Mouse (Mus musculus) heart, embryonic 16.5 days (tissue): ENCODE results near the gene Sipa1l1. TPM values are rescaled to one million over a fixed set of nuclear protein-coding genes. Genes with fewer than 3 reads are reported as not detected.

Experiments used
- ATAC-seq: fragments of 200-750 bp; cut with Nextera tagmentation; replicated peaks from 2 replicates; pipeline ENCODE4 v1.8.0; 2017; ENCODE audit warnings: moderate number of reproducible peaks; ENCODE audit not compliant: insufficient read depth, low FRiP score; ENCODE audit errors: extremely low read depth
- H3K27ac ChIP-seq: fragments of 300-500 bp; sonication (generic); 2 replicates; pipeline ENCODE4 v1.5.1; 2014; ENCODE audit warnings: mild to moderate bottlenecking, low read length, control low read depth, moderate library complexity
- H3K27me3 ChIP-seq: fragments of 300-500 bp; sonication (generic); 2 replicates; pipeline ENCODE4 v1.6.1; 2014; ENCODE audit warnings: low read length, mixed read lengths; ENCODE audit not compliant: control insufficient read depth, insufficient read depth
- H3K36me3 ChIP-seq: fragments of 300-500 bp; sonication (generic); 2 replicates; pipeline ENCODE4 v1.6.1; 2014; ENCODE audit not compliant: control insufficient read depth, insufficient read depth
- H3K4me1 ChIP-seq: fragments of 300-500 bp; sonication (generic); 2 replicates; pipeline ENCODE4 v1.6.1; 2014; ENCODE audit warnings: low read length, mixed read lengths; ENCODE audit not compliant: control insufficient read depth, insufficient read depth
- H3K4me2 ChIP-seq: fragments of 300-500 bp; sonication (generic); 2 replicates; pipeline ENCODE4 v1.6.1; 2014; ENCODE audit warnings: low read depth, mild to moderate bottlenecking, control low read depth, low read length
- H3K4me3 ChIP-seq: fragments of 300-500 bp; sonication (generic); 2 replicates; pipeline ENCODE4 v1.5.1; 2014; ENCODE audit warnings: mild to moderate bottlenecking, control low read depth, low read length
- H3K9ac ChIP-seq: fragments of 300-500 bp; sonication (generic); 2 replicates; pipeline ENCODE4 v1.6.1; 2014; ENCODE audit warnings: low read length, control low read depth
- H3K9me3 ChIP-seq: fragments of 300-500 bp; sonication (generic); replicated peaks from 2 replicates; pipeline ENCODE4 v1.6.1; 2016; ENCODE audit warnings: low read length; ENCODE audit not compliant: control insufficient read depth
- WGBS: fragments of 180-500 bp; shearing (Covaris S2); extraction: QIAGEN DNeasy Blood & Tissue Kit; methylation state at CpG from one replicate; pipeline ENCODE4 v1.1.7; 2014; 5-methylcytosine and 5-hydroxymethylcytosine counted together
- polyA plus RNA-seq: library from polyadenylated mRNA; unstranded; fragments of >200 nt; fragmentation: Nextera tagmentation; extraction: Ambion mirVana; gene quantifications from 2 replicates; pipeline ENCODE4 v1.2.1, GENCODE M21; 2015

Gene Sipa1l1
- polyA plus RNA-seq, 1 experiment from 2014 or later = 19.8 TPM

DNA sequence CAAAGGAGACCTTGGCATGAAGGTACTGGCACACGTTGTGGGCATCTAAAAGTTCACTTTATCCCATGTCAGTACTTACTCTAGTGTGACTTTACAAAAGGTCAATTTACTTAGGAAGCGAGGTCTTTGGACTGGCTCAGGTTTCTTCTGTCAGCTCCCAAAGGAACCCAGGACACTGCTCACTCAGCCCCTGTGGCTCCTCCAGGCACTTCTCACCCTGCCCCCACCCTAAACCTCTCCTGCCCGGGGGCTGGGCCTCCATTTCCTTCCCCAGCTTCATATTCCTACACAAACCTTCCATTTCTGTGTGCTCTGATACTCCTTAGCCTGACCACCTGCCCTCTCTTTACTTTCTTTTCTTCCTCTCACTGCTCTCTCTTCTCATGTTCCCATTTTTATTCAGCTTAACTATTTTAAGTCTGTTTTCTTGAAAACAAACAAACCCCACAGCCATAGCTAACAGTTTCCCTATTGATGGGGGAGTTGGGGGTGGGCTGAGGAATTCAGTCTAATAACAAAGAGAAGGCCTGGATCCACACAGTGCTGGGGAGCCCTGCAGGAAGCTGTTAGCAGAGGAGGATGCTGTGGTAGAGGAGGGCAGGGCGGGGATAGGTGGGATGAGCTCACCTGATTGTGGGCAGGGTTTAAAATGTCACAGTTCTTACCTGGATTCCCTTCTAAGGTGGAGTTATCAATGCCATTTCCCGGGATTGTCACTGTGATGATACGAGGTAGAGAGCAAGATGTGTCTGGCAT is 57.4 kb downstream of the Sipa1l1 start:
- Histone ChIP-seq H3K27me3 (no peaks in the 10 kb centered on the region), H3K4me3 (no peak overlapping the region), H3K27ac (peak overlapping the region; percentile 41; the same call in 1 of the 2 replicates), H3K4me2 (no peak overlapping the region; the same call in 1 of the 2 replicates), H3K9me3 (no peaks in the 10 kb centered on the region), H3K36me3 (no peaks in the 10 kb centered on the region), H3K9ac (no peak overlapping the region), H3K4me1 (peaks cover 35% of the 10 kb centered on the region)
- no peak for ATAC-seq
- 60% methylated on average over 6 of the region's 6 CpGs for WGBS

DNA sequence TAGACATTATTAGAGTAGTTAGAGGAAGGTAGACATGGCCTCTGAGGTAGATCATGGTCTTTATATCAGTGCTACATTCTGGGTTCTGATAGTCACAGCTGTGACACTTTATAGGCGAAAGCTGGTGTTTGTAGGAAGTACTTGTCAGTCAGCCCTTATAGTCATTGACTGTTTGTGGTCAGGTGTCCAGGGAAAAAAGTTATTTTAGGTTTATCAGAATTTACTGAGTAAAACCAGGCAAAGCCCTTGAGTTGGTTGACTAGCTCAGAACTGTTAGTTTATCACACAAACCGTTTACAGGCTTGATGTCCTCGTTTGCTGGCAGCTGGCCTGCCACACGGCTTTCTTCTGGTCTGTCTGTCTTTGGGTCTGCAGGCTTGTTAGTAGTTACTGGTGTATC is 61.0 kb downstream of the Sipa1l1 start:
- H3K27me3 ChIP-seq = no peaks in the 10 kb centered on the region
- H3K4me3 ChIP-seq = no peak overlapping the region
- peaks cover 47% of the 10 kb centered on the region for H3K4me1 ChIP-seq
- H3K9ac ChIP-seq = 0 out of 2 replicates have a peak overlapping the region, but pooled peaks have one; percentile 22
- no peak overlapping the region for H3K4me2 ChIP-seq
- 0 out of 2 replicates have a peak overlapping the region, but pooled peaks have one; percentile 12 for H3K27ac ChIP-seq
- no peaks in the 10 kb centered on the region for H3K36me3 ChIP-seq
- no peak for ATAC-seq
- 43% methylated on average over 4 of the region's 4 CpGs for WGBS
- no peaks in the 10 kb centered on the region for H3K9me3 ChIP-seq

- 50% methylated on average over 7 of the region's 7 CpGs for WGBS
- Histone ChIP-seq H3K4me3 (no peak overlapping the region), H3K36me3 (no peaks in the 10 kb centered on the region), H3K9ac (no peak overlapping the region), H3K27ac (peak overlapping the region; percentile 17; the same call in 1 of the 2 replicates), H3K4me1 (peaks cover 42% of the 10 kb centered on the region), H3K27me3 (no peaks in the 10 kb centered on the region), H3K4me2 (no peak overlapping the region), H3K9me3 (no peaks in the 10 kb centered on the region)
- no peak for ATAC-seq
Observed at GRCm38 (mm10) chr12:82231191-82231590, 62.1 kb downstream of the Sipa1l1 start.

- H3K9me3 ChIP-seq = no peaks in the 10 kb centered on the region
- 68% methylated on average over 3 of the region's 3 CpGs for WGBS
- ATAC-seq = no peak
- H3K4me2 ChIP-seq = no peak overlapping the region
- H3K4me1 ChIP-seq = peaks cover 47% of the 10 kb centered on the region
- H3K36me3 ChIP-seq = no peaks in the 10 kb centered on the region
- H3K4me3 ChIP-seq = no peak overlapping the region
- H3K27ac ChIP-seq = no peak overlapping the region
- no peak overlapping the region for H3K9ac ChIP-seq
- H3K27me3 ChIP-seq = no peaks in the 10 kb centered on the region
Observed at GRCm38 (mm10) chr12:82233177-82233576, 64.1 kb downstream of the Sipa1l1 start.

DNA sequence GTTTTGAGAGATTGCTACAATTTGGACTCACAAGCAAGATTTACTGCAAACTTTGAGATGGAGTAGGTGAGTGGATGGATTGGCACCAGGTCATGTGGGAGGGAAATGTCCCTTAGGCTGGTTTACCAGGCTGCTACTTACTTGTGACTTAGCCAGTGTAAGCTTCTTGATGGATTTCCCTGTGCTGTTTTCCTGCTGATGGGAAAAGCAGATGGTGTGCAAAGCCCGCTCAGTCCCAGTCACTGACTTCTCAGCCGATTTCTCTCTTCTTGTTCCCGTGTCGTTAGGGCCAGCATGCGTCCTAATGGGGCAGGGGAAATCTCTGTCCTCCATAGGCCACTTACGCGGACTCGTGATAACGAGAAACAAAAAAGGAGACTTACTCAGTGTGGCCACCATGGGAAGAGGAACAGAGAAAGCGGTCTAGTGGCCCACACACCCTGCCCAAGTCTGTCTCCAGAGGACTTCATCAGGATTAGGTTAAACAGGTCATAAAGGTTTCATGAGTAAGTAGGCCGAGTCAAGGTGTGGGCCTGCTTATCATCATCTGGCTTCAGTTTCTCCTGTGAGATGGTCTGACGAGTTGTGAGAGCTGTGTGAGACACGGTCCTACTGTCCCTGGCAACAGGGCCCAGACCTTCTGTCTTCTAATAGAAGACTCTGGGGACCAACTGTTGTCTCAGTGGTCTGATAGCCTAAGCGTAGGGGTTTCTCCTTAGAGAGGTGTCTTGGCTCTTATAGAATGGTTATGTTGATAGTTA is 65.5 kb downstream of the Sipa1l1 start:
- Histone ChIP-seq H3K27me3 (no peaks in the 10 kb centered on the region), H3K4me2 (no peak overlapping the region), H3K9me3 (no peaks in the 10 kb centered on the region), H3K4me3 (no peak overlapping the region), H3K27ac (no peak overlapping the region), H3K36me3 (no peaks in the 10 kb centered on the region), H3K4me1 (peaks cover 54% of the 10 kb centered on the region), H3K9ac (no peak overlapping the region)
- WGBS = 61% methylated on average over 14 of the region's 14 CpGs
- no peak for ATAC-seq

DNA sequence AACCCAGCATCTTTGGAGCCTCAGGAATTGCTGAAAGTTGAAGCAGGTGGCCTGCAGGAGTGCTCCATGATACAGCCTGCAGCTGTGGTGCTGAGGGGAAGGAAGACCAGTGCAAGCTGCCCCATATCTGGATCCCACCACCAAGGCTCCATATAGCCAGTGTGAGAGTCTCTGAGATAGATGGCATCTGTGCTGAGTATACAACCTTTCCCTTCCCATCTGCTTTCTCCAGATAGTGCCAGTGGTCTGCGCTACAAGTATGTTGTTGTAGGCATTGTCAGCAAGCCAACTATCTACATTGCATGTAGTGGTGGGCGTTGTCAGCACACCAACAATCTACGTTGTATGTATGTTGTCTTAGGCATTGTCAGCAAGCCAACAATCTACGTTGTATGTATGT is 68.0 kb downstream of the Sipa1l1 start:
- no peaks in the 10 kb centered on the region for H3K9me3 ChIP-seq
- no peak overlapping the region for H3K4me3 ChIP-seq
- peaks cover 33% of the 10 kb centered on the region for H3K4me1 ChIP-seq
- no peak overlapping the region for H3K4me2 ChIP-seq
- peak overlapping the region; percentile 82 for H3K27ac ChIP-seq
- H3K27me3 ChIP-seq = no peaks in the 10 kb centered on the region
- no peaks in the 10 kb centered on the region for H3K36me3 ChIP-seq
- 77% methylated on average over 4 of the region's 4 CpGs for WGBS
- H3K9ac ChIP-seq = no peak overlapping the region
- ATAC-seq = no peak

- WGBS = 18% methylated on average over 4 of the region's 4 CpGs
Observed at GRCm38 (mm10) chr12:82237946-82238345, 68.8 kb downstream of the Sipa1l1 start.

DNA sequence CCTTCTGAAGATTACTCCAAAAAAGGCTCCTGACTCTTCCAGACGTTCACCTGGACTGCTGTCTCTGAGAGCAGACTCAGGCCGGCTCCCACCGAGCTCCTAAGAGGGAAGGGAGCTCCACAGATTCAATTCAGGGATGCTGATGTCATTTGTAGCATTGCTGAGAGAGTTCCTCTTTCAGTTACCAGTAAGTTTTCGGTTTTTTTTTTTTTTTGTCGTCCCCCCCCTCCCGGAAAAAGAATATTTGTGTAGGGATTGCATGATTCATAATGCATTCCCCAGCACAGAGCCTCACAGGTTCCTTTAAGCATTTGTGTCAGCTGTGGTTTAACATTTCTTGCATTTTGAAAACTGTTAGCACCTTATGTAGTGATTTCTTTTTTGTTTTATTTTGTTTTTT is 71.6 kb downstream of the Sipa1l1 start:
- no peak overlapping the region for H3K9ac ChIP-seq
- no peak overlapping the region for H3K27ac ChIP-seq
- H3K9me3 ChIP-seq = no peaks in the 10 kb centered on the region
- H3K4me2 ChIP-seq = no peak overlapping the region
- H3K4me3 ChIP-seq = no peak overlapping the region
- H3K4me1 ChIP-seq = peaks cover 21% of the 10 kb centered on the region
- H3K27me3 ChIP-seq = no peaks in the 10 kb centered on the region
- H3K36me3 ChIP-seq = no peaks in the 10 kb centered on the region
- no peak for ATAC-seq
- 75% methylated on average over 6 of the region's 6 CpGs for WGBS

More at GRCm38 (mm10) chr12:82237946-82238345, 68.8 kb downstream of the Sipa1l1 start:
- Histone ChIP-seq H3K27me3 (no peaks in the 10 kb centered on the region), H3K9ac (no peak overlapping the region), H3K4me2 (no peak overlapping the region), H3K9me3 (no peaks in the 10 kb centered on the region), H3K27ac (peak overlapping the region; percentile 82), H3K4me1 (peaks cover 25% of the 10 kb centered on the region), H3K4me3 (no peak overlapping the region), H3K36me3 (no peaks in the 10 kb centered on the region)
- ATAC-seq = peak; percentile 86

DNA sequence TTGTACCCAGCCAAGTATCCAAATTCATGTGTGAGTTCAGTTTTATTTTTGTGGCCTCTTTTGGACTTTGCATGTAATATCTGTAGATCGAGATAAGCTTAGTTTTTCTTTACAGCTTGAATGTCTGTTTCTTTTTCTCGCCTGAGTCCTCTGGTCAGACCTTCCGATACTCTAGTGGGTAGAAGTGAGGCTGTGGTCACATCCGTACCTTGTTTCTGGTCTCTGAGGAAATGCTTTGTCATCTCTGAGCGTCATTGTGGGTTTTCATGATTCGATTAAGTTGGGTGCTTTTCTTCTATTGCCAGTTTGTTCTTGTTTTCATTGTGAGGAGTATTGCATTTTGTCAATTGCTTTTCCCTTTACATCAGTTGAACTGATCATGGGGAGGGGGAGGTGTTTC is 76.1 kb downstream of the Sipa1l1 start:
- no peak overlapping the region for H3K4me2 ChIP-seq
- H3K9me3 ChIP-seq = no peaks in the 10 kb centered on the region
- 77% methylated on average over 6 of the region's 6 CpGs for WGBS
- ATAC-seq = no peak
- H3K36me3 ChIP-seq = no peaks in the 10 kb centered on the region
- H3K4me1 ChIP-seq = peaks cover 4% of the 10 kb centered on the region; the same call in 1 of the 2 replicates
- H3K27ac ChIP-seq = peak overlapping the region; percentile 25; the same call in 1 of the 2 replicates
- no peaks in the 10 kb centered on the region for H3K27me3 ChIP-seq
- no peak overlapping the region for H3K4me3 ChIP-seq
- H3K9ac ChIP-seq = no peak overlapping the region
